Mouse (Mus musculus): ENCODE data around the gene Npff. TPM values are rescaled to one million over a fixed set of nuclear protein-coding genes. Genes with fewer than 3 reads are reported as not detected.

Gene Npff
- polyA plus RNA-seq, 1 experiment from 2014 or later: 0.42 TPM

GRCm38 (mm10) chr15:102544801-102545200 is 20.1 kb upstream of the Npff start:
- no peaks in the 10 kb centered on the region for H3K27me3 ChIP-seq (ENCODE audit: insufficient read depth, low read length)
- no peaks in the 10 kb centered on the region for H3K4me1 ChIP-seq (ENCODE audit: insufficient read depth)
- H3K9ac ChIP-seq (replicated peaks): no peak overlapping the region
- no peaks in the 10 kb centered on the region for H3K9me3 ChIP-seq (ENCODE audit: low read length)
- H3K27ac ChIP-seq (ENCODE audit: low read depth): no peak overlapping the region
- peaks cover 59% of the 10 kb centered on the region for H3K36me3 ChIP-seq (replicated peaks; ENCODE audit: insufficient read depth, low read length)
- TF ChIP-seq EP300 (IDR thresholded peaks at IDR 0.05; ENCODE audit: low read depth): no peak
- no peak for TF ChIP-seq CTCF (IDR thresholded peaks at IDR 0.05; ENCODE audit: low read depth)
- ATAC-seq (no peak), DNase-seq (no peak)
- H3K4me3 ChIP-seq (ENCODE audit: low read depth, low read length): no peak overlapping the region
- 91% methylated on average over 4 of the region's 4 CpGs for WGBS (ENCODE audit: insufficient replicate concordance)
- no peak overlapping the region for H3K4me2 ChIP-seq (ENCODE audit: low read depth, low read length)

DNA sequence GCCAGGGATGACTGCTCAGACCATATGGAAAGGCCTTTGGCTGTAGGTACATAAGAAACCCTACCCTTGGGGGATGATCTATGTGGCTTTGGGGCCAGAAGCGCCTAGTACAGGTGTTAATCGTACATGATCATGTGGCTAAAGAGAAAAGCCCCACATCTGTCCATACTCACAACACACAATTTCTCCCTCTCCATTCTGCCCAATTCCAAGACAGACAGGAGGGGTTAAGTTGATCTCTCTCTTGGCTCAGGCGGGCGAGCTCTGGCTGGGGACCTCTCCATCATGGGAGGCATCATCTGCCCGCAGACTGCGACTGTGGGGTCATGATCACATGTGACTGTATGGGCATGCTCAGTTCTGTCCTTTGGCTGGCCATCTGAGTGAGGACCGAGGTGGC is 9.2 kb upstream of the Npff start:
- 91% methylated on average over 7 of the region's 7 CpGs for WGBS (ENCODE audit: insufficient replicate concordance)

GRCm38 (mm10) chr15:102532106-102532900 is 7.6 kb upstream of the Npff start:
- Histone ChIP-seq H3K4me3 (ENCODE audit: low read depth, low read length) (no peak overlapping the region), H3K9me3 (ENCODE audit: low read length) (no peaks in the 10 kb centered on the region), H3K36me3 (replicated peaks; ENCODE audit: insufficient read depth, low read length) (peaks cover 75% of the 10 kb centered on the region), H3K27ac (ENCODE audit: low read depth) (no peak overlapping the region), H3K4me2 (ENCODE audit: low read depth, low read length) (no peak overlapping the region), H3K4me1 (ENCODE audit: insufficient read depth) (no peaks in the 10 kb centered on the region), H3K27me3 (ENCODE audit: insufficient read depth, low read length) (no peaks in the 10 kb centered on the region), H3K9ac (replicated peaks) (no peak overlapping the region)
- 85% methylated on average over 3 of the region's 3 CpGs for WGBS (ENCODE audit: insufficient replicate concordance)
- DNase-seq (no peak), ATAC-seq (no peak)
- no peak for TF ChIP-seq CTCF (IDR thresholded peaks at IDR 0.05; ENCODE audit: low read depth)
- no peak for TF ChIP-seq EP300 (IDR thresholded peaks at IDR 0.05; ENCODE audit: low read depth)

More for the DNA sequence above, 9.2 kb upstream of the Npff start:
- Histone ChIP-seq H3K27me3 (ENCODE audit: insufficient read depth, low read length) (no peaks in the 10 kb centered on the region), H3K9me3 (ENCODE audit: low read length) (no peaks in the 10 kb centered on the region), H3K4me2 (ENCODE audit: low read depth, low read length) (no peak overlapping the region), H3K9ac (replicated peaks) (no peak overlapping the region), H3K4me3 (ENCODE audit: low read depth, low read length) (no peak overlapping the region), H3K27ac (ENCODE audit: low read depth) (no peak overlapping the region), H3K4me1 (ENCODE audit: insufficient read depth) (no peaks in the 10 kb centered on the region), H3K36me3 (replicated peaks; ENCODE audit: insufficient read depth, low read length) (peaks cover 62% of the 10 kb centered on the region)
- ATAC-seq (no peak), DNase-seq (no peak)
- TF ChIP-seq CTCF (IDR thresholded peaks at IDR 0.05; ENCODE audit: low read depth): no peak
- TF ChIP-seq EP300 (IDR thresholded peaks at IDR 0.05; ENCODE audit: low read depth): no peak

- no peaks in the 10 kb centered on the region for H3K4me1 ChIP-seq (ENCODE audit: insufficient read depth)
- no peak overlapping the region for H3K9ac ChIP-seq (replicated peaks)
- no peak overlapping the region for H3K4me3 ChIP-seq (ENCODE audit: low read depth, low read length)
- no peak overlapping the region for H3K4me2 ChIP-seq (ENCODE audit: low read depth, low read length)
- H3K36me3 ChIP-seq (replicated peaks; ENCODE audit: insufficient read depth, low read length): peaks cover 68% of the 10 kb centered on the region
- TF ChIP-seq EP300 (IDR thresholded peaks at IDR 0.05; ENCODE audit: low read depth) (no peak), CTCF (IDR thresholded peaks at IDR 0.05; ENCODE audit: low read depth) (no peak)
- no peak overlapping the region for H3K27ac ChIP-seq (ENCODE audit: low read depth)
- H3K27me3 ChIP-seq (ENCODE audit: insufficient read depth, low read length): no peaks in the 10 kb centered on the region
- no peak for ATAC-seq
- H3K9me3 ChIP-seq (ENCODE audit: low read length): no peaks in the 10 kb centered on the region
- DNase-seq: no peak
- WGBS (ENCODE audit: insufficient replicate concordance): 87% methylated on average over 4 of the region's 4 CpGs
These were observed 6.8 kb upstream of the Npff start for GRCm38 (mm10) chr15:102531586-102531985.

DNA sequence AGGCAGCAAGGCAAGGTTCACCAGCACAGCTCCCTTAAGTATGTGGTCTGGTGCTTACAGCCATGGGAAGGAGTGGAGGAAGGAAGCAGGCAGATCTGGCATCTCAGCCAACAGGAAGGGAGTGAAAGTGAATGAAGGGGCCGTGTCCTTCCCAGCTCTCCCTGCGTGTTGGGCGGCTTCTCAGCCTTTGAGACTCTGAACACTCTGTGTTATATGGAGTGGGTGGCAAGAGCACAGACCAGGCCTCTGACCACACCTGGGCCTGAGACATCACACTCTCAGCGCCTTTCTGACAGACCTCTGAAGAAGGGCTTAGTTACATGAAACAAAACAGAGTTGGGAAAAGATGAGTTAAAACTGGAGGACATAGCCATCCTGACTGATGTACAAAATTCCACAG is 5.8 kb upstream of the Npff start:
- Histone ChIP-seq H3K9ac (replicated peaks) (no peak overlapping the region), H3K9me3 (ENCODE audit: low read length) (no peaks in the 10 kb centered on the region), H3K27me3 (ENCODE audit: insufficient read depth, low read length) (no peaks in the 10 kb centered on the region), H3K4me3 (ENCODE audit: low read depth, low read length) (no peak overlapping the region), H3K4me2 (ENCODE audit: low read depth, low read length) (no peak overlapping the region), H3K36me3 (replicated peaks; ENCODE audit: insufficient read depth, low read length) (peaks cover 64% of the 10 kb centered on the region), H3K4me1 (ENCODE audit: insufficient read depth) (no peaks in the 10 kb centered on the region), H3K27ac (ENCODE audit: low read depth) (no peak overlapping the region)
- no peak for DNase-seq
- TF ChIP-seq CTCF (IDR thresholded peaks at IDR 0.05; ENCODE audit: low read depth) (no peak), EP300 (IDR thresholded peaks at IDR 0.05; ENCODE audit: low read depth) (no peak)
- ATAC-seq: no peak
- WGBS (ENCODE audit: insufficient replicate concordance): 74% methylated on average over 4 of the region's 4 CpGs

DNA sequence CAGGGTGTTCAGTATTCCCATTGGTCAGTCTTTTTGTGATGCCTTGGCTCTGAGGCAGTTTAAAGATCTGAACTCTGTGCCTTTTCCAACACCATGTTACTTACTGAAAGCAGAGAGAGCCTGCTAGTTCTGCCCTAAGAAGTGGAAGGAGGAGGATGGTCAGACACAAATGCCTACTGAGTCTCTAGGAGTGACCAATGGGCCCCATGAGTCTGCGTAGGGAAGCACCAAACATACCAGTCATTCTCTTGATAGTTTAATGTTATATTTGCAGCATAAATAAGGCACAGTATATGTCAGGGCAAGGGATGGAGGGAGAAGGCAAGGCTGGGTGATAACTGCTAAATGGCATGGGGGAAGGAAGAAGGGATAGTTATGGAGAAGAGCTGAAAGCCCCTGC is 3.7 kb upstream of the Npff start:
- DNase-seq: no peak
- 93% methylated on average over 1 of the region's 1 CpGs for WGBS (ENCODE audit: insufficient replicate concordance)
- ATAC-seq: no peak
- TF ChIP-seq CTCF (IDR thresholded peaks at IDR 0.05; ENCODE audit: low read depth) (no peak), EP300 (IDR thresholded peaks at IDR 0.05; ENCODE audit: low read depth) (no peak)
- H3K9ac ChIP-seq (replicated peaks): no peak overlapping the region
- no peak overlapping the region for H3K27ac ChIP-seq (ENCODE audit: low read depth)
- H3K4me1 ChIP-seq (ENCODE audit: insufficient read depth): no peaks in the 10 kb centered on the region
- no peak overlapping the region for H3K4me2 ChIP-seq (ENCODE audit: low read depth, low read length)
- H3K27me3 ChIP-seq (ENCODE audit: insufficient read depth, low read length): no peaks in the 10 kb centered on the region
- no peak overlapping the region for H3K4me3 ChIP-seq (ENCODE audit: low read depth, low read length)
- H3K9me3 ChIP-seq (ENCODE audit: low read length): no peaks in the 10 kb centered on the region
- H3K36me3 ChIP-seq (replicated peaks; ENCODE audit: insufficient read depth, low read length): peaks cover 63% of the 10 kb centered on the region

All from liver, postnatal 0 days (tissue).